Mouse (Mus musculus) forebrain, embryonic 16.5 days (tissue): Measurements from ENCODE around the gene Tmtc4. TPM values are rescaled to one million over a fixed set of nuclear protein-coding genes. Genes with fewer than 3 reads are reported as not detected.

Experiments
- ATAC-seq: fragments of 200-750 bp; cut with Nextera tagmentation; 2 replicates; pipeline ENCODE4 v1.8.0; 2017; ENCODE audit warnings: mild to moderate bottlenecking, moderate library complexity
- H3K27ac ChIP-seq: fragments of 300-500 bp; sonication (generic); 2 replicates; pipeline ENCODE4 v1.5.1; 2014; ENCODE audit warnings: low read length, control low read depth
- H3K27me3 ChIP-seq: fragments of 300-500 bp; sonication (generic); replicated peaks from 2 replicates; pipeline ENCODE4 v1.6.1; 2014; ENCODE audit warnings: low read length; ENCODE audit not compliant: control insufficient read depth, insufficient read depth
- H3K36me3 ChIP-seq: fragments of 300-500 bp; sonication (generic); 2 replicates; pipeline ENCODE4 v1.6.1; 2014; ENCODE audit not compliant: control insufficient read depth, insufficient read depth
- H3K4me1 ChIP-seq: fragments of 300-500 bp; sonication (generic); replicated peaks from 2 replicates; pipeline ENCODE4 v1.6.1; 2014; ENCODE audit warnings: low read length; ENCODE audit not compliant: control insufficient read depth, insufficient read depth
- H3K4me2 ChIP-seq: fragments of 300-500 bp; sonication (generic); 2 replicates; pipeline ENCODE4 v1.6.1; 2014; ENCODE audit warnings: mild to moderate bottlenecking, low read length, control low read depth
- H3K4me3 ChIP-seq: fragments of 300-500 bp; sonication (generic); replicated peaks from 2 replicates; pipeline ENCODE4 v1.5.1; 2014; ENCODE audit warnings: mild to moderate bottlenecking, low read length, control low read depth
- H3K9ac ChIP-seq: fragments of 300-500 bp; sonication (generic); replicated peaks from 2 replicates; pipeline ENCODE4 v1.6.1; 2014; ENCODE audit warnings: low read depth, low read length, control low read depth
- H3K9me3 ChIP-seq: fragments of 300-500 bp; sonication (generic); 2 replicates; pipeline ENCODE4 v1.6.1; 2016; ENCODE audit warnings: low read length; ENCODE audit not compliant: control insufficient read depth
- WGBS: fragments of 180-500 bp; shearing (Covaris S2); extraction: QIAGEN DNeasy Blood & Tissue Kit; methylation state at CpG from one replicate; pipeline ENCODE4 v1.1.7; 2014; 5-methylcytosine and 5-hydroxymethylcytosine counted together
- polyA plus RNA-seq: library from polyadenylated mRNA; unstranded; fragments of >200 nt; fragmentation: Nextera tagmentation; extraction: Ambion mirVana; gene quantifications from 2 replicates; pipeline ENCODE4 v1.2.1, GENCODE M21; 2015

Tmtc4 gene
- 40.3 and 42.1 TPM in 2 replicates for polyA plus RNA-seq

- H3K27ac ChIP-seq, result peak within 1 kb of the TSS; percentile 91
- ATAC-seq, result peak; percentile 99
- H3K4me3 ChIP-seq, result peak within 1 kb of the TSS; percentile 86
- no peaks in the 10 kb centered on the region for H3K27me3 ChIP-seq
- H3K9me3 ChIP-seq, result no peaks in the 10 kb centered on the region
- WGBS, result under 1% methylated on average over 54 of the region's 54 CpGs
- H3K4me2 ChIP-seq, result peak within 1 kb of the TSS; percentile 82
- H3K4me1 ChIP-seq, result peaks cover 21% of the 10 kb centered on the region
- no peaks in the 10 kb centered on the region for H3K36me3 ChIP-seq
- peak within 1 kb of the TSS; percentile 89 for H3K9ac ChIP-seq
Measured at GRCm38 (mm10) chr14:122983226-122984215, at the start of gene Tmtc4. Gene Tmtc4 (minus strand): TSS chr14:122984035.

GRCm38 (mm10) chr14:123032435-123032834 lies 48.6 kb upstream of the Tmtc4 start:
- H3K4me3 ChIP-seq, result no peak overlapping the region
- no peak overlapping the region for H3K4me2 ChIP-seq
- no peak overlapping the region for H3K27ac ChIP-seq
- H3K36me3 ChIP-seq, result no peaks in the 10 kb centered on the region
- H3K9me3 ChIP-seq, result no peaks in the 10 kb centered on the region
- no peaks in the 10 kb centered on the region for H3K27me3 ChIP-seq
- no peak overlapping the region for H3K9ac ChIP-seq
- no peak for ATAC-seq
- H3K4me1 ChIP-seq, result no peaks in the 10 kb centered on the region
- 83% methylated on average over 1 of the region's 1 CpGs for WGBS

DNA sequence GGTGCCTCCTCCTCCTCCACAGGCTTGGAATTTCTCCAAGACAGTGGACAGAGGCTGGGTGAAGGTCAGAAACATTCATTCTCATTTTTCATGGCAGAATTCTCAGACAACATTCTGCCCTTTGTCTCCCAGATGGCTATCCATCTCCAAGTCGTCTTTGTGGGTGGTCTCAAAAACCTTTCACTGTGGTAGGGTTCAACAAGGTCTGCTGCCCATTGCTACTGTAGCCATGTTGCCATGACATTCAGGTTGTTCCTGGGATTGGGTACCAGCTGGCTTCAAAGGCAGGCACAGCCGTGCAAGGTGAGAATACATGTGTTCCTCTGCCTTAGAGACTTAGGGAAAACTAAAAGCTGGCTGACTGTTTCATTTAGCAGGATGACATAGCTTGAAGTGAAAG lies 44.0 kb upstream of the Tmtc4 start:
- no peaks in the 10 kb centered on the region for H3K27me3 ChIP-seq
- H3K36me3 ChIP-seq, result no peaks in the 10 kb centered on the region
- no peak overlapping the region for H3K4me3 ChIP-seq
- no peak for ATAC-seq
- 72% methylated on average over 2 of the region's 2 CpGs for WGBS
- no peaks in the 10 kb centered on the region for H3K9me3 ChIP-seq
- no peak overlapping the region for H3K4me2 ChIP-seq
- H3K27ac ChIP-seq, result no peak overlapping the region
- H3K9ac ChIP-seq, result no peak overlapping the region
- no peaks in the 10 kb centered on the region for H3K4me1 ChIP-seq

- no peaks in the 10 kb centered on the region for H3K27me3 ChIP-seq
- no peak overlapping the region for H3K4me2 ChIP-seq
- no peaks in the 10 kb centered on the region for H3K9me3 ChIP-seq
- no peaks in the 10 kb centered on the region for H3K36me3 ChIP-seq
- ATAC-seq, result no peak
- H3K27ac ChIP-seq, result no peak overlapping the region
- no peaks in the 10 kb centered on the region for H3K4me1 ChIP-seq
- H3K4me3 ChIP-seq, result no peak overlapping the region
- H3K9ac ChIP-seq, result no peak overlapping the region
Measured at GRCm38 (mm10) chr14:123022981-123023380, 39.1 kb upstream of the Tmtc4 start.

GRCm38 (mm10) chr14:123016310-123016709 lies 32.5 kb upstream of the Tmtc4 start:
- no peaks in the 10 kb centered on the region for H3K9me3 ChIP-seq
- no peak overlapping the region for H3K4me3 ChIP-seq
- WGBS, result 90% methylated on average over 1 of the region's 1 CpGs
- no peaks in the 10 kb centered on the region for H3K4me1 ChIP-seq
- no peak overlapping the region for H3K9ac ChIP-seq
- no peaks in the 10 kb centered on the region for H3K27me3 ChIP-seq
- no peaks in the 10 kb centered on the region for H3K36me3 ChIP-seq
- no peak for ATAC-seq
- H3K27ac ChIP-seq, result no peak overlapping the region
- no peak overlapping the region for H3K4me2 ChIP-seq

- H3K27me3 ChIP-seq, result no peaks in the 10 kb centered on the region
- no peak overlapping the region for H3K9ac ChIP-seq
- no peaks in the 10 kb centered on the region for H3K36me3 ChIP-seq
- H3K4me2 ChIP-seq, result no peak overlapping the region
- 93% methylated on average over 2 of the region's 2 CpGs for WGBS
- H3K4me3 ChIP-seq, result no peak overlapping the region
- no peak for ATAC-seq
- H3K27ac ChIP-seq, result no peak overlapping the region
- H3K9me3 ChIP-seq, result no peaks in the 10 kb centered on the region
- H3K4me1 ChIP-seq, result no peaks in the 10 kb centered on the region
Measured at GRCm38 (mm10) chr14:123015687-123016086, 31.9 kb upstream of the Tmtc4 start.

DNA sequence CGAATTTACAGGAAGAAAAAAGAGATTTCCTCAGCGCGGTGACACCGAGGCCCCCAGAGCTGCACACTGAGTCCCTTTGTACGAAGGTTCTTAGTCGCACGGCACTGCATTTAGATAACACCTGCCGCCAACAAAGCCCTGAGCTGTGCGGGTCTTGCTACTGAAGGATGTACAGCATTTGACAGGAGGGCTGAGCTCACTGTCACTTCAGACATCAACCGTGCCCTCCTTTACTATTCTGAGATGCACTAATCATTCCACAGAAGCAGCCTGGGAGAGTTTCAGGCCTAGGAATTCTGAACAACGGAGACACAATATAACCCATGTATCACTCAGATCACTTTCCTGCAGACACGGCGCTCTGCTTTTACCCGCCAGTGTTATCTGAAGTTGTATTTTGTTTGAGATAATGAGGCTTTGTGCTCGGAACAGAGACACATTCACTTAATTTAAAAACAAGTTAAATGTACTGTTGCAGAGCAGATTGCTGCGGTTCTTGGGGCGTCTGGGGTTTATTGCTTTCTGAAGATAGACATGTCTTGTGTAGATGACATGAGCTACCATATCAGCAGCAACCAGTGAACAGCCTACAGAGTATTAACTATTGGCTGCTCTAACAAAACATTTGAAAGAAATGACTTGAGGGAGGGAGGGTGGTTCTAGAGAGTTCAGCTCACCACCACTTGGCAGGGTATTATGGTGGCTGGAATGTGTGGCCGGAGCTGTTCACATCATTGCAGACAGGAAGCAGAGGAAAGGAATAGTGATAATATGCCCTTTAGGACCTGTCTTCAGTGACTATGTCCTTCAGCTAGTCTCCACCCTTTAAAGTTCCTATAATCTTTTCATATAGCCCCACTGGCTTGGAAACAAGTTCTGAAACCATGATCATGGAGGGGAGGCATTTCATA lies 25.5 kb upstream of the Tmtc4 start:
- Histone ChIP-seq H3K9ac (no peak overlapping the region), H3K4me1 (no peaks in the 10 kb centered on the region; the same call in 1 of the 2 replicates), H3K36me3 (no peaks in the 10 kb centered on the region), H3K27me3 (no peaks in the 10 kb centered on the region), H3K27ac (no peak overlapping the region), H3K4me2 (peak overlapping the region; percentile 10; the same call in 1 of the 2 replicates), H3K9me3 (no peaks in the 10 kb centered on the region), H3K4me3 (no peak overlapping the region)
- ATAC-seq, result peak; percentile 84
- WGBS, result 38% methylated on average over 18 of the region's 18 CpGs

GRCm38 (mm10) chr14:123008672-123009071 lies 24.8 kb upstream of the Tmtc4 start:
- peak overlapping the region; percentile 21; the same call in 1 of the 2 replicates for H3K27ac ChIP-seq
- H3K4me2 ChIP-seq, result 0 out of 2 replicates have a peak overlapping the region, but pooled peaks have one; percentile 10
- H3K36me3 ChIP-seq, result no peaks in the 10 kb centered on the region
- no peaks in the 10 kb centered on the region for H3K9me3 ChIP-seq
- ATAC-seq, result peak; percentile 50; the same call in 1 of the 2 replicates
- 48% methylated on average over 2 of the region's 2 CpGs for WGBS
- H3K4me3 ChIP-seq, result no peak overlapping the region
- no peaks in the 10 kb centered on the region for H3K27me3 ChIP-seq
- H3K9ac ChIP-seq, result no peak overlapping the region
- H3K4me1 ChIP-seq, result no peaks in the 10 kb centered on the region; the same call in 1 of the 2 replicates

DNA sequence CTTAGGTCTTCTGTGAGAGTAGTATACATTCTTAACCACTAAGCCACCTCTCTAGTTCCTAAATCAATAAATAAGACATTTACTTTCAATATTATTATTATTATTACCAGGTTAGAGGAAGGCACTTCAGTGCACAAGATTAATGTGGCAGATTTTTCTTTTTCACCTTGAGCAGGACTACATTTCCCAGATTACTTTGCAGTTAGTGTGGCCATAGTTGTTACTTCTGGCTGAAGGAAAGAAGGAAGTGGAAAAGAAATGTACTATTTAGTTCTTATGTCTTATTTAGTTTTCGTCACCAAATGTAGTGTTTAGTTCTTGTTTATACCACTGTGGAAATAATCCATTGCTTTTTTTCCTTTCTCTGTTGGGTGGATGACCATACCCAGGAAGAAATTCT lies 19.9 kb upstream of the Tmtc4 start:
- Histone ChIP-seq H3K4me1 (no peaks in the 10 kb centered on the region; the same call in 1 of the 2 replicates), H3K9me3 (no peaks in the 10 kb centered on the region), H3K9ac (no peak overlapping the region), H3K36me3 (no peaks in the 10 kb centered on the region), H3K4me3 (no peak overlapping the region), H3K27me3 (no peaks in the 10 kb centered on the region), H3K27ac (no peak overlapping the region), H3K4me2 (no peak overlapping the region)
- no peak for ATAC-seq
- 93% methylated on average over 1 of the region's 1 CpGs for WGBS
